Mouse (Mus musculus) CD4-positive, CD25-positive, alpha-beta regulatory T cell, adult 2 months (primary cell): ENCODE measurements around the gene Ube2d3.

Experiments
- DNase-seq: peaks from one replicate; pipeline ENCODE4 v3.0.0-alpha.2; 2012; ENCODE audit warnings: low read depth, low spot score

The Ube2d3 gene

DNA sequence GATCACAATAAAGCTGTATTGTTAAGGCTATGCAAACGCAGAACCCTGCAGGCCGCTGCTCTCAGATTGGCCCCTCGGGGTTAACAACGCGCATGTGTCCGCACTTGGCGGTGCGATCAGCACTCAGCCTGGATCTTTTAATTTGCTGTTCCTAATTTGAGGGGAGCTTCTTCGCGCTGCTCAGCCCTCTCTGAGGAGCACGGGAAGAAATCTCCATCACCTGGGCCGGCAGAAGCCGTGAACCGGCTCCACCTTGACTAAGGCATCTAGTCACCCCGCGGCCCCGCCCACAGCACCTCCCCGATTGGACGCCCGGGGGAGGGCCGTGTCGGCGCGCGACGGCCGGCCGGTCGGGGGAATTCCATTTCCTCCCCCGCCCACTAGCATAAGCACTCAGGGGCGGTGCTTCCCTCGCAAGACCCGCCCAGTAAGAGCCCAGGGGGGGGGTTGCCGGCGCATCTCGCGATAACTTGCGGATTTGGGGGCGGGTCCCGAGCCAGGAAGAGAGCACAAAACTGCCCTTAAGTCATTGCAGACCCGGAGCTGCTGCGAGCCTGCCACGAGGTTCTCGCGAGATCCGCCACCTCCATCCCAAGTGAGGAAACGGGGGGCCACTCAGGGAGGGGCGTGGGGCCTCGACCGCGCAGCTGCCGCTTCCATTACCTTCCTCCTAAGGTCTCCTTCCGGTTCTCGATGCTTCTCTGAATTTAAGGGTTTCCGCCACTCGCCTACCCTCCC lies at the start of gene Ube2d3:
TSS of gene Ube2d3 (plus strand) at position 392 of the 738 bp plus-strand sequence.
- peak; percentile 100 for DNase-seq

DNA sequence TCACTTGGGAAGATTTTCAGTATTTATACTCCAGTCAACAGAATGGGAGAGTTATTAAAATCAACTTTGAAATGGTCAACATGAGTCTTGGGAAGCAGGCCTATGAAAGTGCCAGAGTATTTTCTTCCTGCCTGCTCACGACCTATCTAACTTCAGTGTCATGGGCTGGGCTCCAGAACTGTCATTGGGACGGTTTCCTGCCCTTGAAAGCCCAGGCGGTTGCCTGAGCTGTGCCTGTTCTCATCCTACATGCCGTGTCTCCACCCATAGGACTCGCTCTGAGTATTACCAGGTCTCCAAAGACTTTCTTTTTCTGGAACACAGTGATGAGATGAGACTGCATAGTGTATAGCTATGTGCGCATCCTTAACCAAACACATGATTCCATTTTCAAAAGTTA lies 44.8 kb upstream of the Ube2d3 start:
- no peak for DNase-seq

DNA sequence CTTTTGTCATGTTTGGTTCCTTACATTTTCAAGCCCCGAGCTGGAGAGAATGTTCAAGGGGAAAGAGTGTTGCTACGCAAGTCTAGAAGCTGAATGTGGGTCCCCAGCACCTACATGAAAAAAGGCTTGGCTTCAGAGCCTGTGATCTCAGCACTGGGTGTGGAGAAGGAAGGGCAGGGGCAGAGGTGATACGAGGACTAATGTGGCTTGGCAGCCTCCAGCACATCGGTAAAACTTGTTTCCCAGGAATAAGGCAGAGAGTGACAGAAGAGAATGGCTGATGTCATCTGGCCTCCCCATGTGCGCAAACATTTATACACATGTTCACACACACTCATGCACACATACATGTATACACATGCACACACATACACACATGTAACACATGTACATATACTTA lies 42.9 kb upstream of the Ube2d3 start:
- no peak for DNase-seq

DNA sequence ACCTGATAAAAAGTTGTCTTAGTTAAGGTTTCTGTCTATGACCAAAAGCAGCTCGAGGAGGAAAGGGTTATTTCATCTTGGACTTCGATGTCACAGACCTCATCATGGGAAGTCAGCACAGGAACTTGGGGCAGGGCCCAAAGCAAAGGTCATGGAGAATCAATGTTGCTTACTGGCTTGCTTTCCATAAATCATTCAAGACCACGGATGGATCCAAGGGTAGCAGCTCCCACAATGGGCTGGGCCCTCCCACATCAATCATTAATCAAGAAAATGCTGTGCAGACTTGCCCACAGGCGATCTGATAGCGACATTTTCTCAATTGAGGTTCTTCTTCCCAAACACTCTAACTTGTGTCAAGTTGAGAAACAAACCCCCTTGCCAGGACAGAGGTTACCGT lies 41.9 kb upstream of the Ube2d3 start:
- no peak for DNase-seq

DNA sequence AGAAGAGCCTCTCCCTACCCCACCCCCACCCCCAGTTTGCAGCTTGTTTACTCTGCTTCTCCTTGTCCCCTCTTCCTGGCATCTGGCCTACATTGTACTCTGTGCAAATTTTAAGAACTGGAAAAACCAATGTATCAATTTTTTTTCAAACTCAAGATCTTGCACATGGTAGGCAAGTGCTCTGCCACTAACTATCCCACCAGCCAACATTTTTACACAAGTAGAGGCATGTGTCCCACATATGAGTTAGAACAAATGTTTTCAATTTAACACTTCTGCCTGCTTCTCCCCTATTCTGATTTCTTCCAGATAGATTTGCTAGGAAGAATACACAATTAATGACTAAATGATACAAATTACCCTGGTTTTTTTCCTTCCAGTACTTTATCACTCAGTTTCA lies 40.8 kb upstream of the Ube2d3 start:
- DNase-seq, result no peak

DNA sequence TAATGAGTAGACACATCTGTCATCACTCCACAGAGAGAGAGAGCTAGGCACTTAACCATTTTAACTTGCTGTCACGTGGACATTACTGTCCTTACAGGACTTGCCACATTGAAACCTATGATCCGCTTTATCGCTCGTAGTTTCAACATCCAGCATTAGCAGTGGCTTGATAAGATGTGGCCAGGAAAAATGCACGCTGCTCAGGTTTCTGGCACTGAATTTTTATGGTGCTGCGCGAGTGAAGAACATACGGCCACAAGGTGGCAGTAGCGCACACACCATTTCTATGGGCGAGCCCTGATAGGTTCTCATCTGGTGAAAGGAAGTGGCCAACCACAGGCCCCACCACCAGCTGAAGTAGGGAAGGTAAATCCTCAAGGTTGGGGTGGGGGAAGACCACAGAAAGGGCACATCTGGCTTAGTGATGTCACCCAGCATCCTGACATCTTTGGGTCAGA lies 35.7 kb upstream of the Ube2d3 start:
- DNase-seq, result peak; percentile 96

DNA sequence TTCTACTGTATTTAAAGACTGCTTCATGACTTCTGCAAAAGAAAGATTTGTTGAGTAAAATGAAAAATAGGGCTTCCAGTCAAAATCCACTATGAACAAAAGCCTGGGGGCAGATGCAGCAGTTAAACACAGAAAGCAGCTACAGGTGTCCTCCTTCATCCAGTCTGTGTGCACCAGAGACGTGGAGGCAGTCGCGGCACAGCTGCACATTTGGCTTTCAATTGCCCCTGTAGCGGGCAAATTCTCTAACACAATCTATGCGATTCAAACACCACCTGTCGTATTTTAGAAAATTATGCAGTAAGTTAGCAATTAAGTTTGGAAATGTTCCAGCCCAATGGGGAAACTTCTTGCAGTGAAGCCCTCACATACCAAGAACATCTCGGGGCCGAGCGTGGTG lies 34.7 kb upstream of the Ube2d3 start:
- no peak for DNase-seq

DNA sequence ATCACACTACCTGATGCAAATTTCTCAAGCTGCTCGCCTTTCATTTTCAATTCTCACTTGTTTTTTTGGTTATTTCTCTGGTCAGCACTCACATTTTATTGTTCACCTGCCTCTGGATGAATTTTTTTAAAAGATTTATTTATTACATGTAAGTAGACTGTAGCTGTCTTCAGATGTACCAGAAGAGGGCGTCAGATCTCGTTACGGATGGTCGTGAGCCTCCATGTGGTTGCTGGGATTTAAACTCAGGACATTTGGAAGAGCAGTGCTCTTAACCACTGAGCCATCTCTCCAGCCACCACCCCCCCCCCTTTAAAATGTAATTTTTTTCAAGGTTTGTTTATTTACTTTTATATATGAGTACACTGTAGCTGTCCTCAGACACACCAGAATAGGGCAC lies 34.1 kb upstream of the Ube2d3 start:
- peak; percentile 21 for DNase-seq

DNA sequence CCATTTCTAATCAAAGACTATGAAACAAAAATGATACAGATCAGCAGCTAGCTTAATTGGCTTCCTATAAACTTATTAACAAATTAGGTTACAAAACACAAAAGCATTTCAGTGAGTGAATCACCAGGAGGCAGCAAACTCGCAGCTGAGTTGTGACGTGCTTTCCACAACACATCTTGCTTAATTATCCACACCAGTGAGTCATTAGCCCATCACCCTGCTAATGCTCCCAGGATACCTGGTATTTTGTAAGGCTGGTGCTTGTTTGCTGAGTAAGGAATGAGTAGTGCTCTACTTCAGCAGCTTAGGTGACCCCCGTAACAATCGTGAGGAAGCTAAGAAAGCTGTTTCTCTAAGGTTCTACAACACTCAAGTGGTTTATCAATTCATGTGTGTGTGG lies 33.4 kb upstream of the Ube2d3 start:
- no peak for DNase-seq

DNA sequence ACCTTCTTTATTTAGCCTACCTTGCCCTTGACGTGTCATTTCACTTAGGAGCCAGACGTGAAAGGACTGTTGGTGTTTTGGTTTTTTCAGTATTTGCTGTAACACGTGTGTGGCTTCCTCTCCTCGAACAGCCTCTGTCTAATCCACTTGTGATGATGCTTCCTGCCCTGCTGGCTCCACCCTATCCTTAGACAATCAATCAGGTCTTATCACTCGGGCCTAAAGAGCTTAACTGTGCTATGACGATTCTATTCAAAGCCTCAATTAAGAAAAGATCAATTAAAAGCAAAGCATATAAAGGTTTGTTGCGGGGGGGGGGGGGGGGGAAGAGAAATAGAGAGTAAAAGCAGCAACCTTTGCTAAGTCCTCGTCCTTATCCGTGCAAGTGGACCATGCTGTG lies 30.6 kb upstream of the Ube2d3 start:
- peak; percentile 27 for DNase-seq

DNA sequence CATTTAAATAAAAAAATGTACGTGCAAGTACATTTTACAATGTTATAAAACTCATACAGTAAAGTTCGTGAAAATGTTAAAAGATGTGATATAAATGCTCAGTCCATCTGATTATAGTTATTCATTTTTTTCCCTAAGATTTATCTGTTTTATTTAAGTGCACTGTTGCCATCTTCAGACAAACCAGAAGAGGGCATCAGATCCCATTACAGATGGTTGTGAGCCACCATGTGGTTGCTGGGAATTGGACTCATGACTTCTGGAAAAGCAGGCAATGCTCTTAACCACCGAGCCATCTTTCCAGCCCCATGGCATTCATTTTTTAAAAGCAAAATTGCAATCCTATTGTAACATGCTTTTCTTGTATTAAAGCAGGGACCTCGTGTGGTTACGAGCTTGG lies 28.7 kb upstream of the Ube2d3 start:
- no peak for DNase-seq

DNA sequence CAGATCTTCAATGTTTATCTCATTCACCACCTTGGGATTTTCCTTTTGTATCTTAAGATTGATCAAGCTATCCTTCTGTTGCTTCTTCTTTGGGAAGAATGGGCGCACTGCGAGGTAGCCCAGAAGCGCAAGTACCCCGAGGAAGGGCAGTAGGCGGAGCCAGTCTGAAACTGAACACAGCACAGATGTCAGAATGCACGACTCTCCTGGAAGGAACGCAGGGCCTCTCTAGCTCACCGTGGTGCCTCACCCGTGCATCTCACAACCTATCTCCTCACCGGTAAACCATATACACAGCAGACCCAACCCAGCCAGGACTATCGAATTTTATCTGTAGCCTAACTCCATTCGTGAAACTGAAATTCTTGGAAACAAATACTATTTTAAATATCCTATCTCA lies 26.9 kb upstream of the Ube2d3 start:
- no peak for DNase-seq

DNA sequence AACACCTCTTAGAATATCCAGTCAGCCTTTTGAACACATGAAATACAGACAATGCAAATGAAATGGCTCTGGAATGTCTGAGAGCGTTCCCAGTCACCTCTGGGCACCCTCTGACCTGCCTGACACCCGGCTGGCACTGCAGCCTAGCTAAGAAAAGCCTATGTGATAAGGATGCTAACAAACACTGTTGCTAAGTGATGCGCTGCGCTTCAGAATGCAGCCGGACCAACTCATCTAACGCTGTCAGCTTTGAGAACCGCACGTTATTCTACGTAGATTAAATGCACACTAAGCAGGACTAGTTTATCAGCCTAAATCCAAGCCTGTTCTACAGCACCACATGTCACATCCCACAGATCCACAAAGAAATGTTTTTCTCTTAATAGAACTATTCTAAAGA lies 26.1 kb upstream of the Ube2d3 start:
- DNase-seq, result no peak

DNA sequence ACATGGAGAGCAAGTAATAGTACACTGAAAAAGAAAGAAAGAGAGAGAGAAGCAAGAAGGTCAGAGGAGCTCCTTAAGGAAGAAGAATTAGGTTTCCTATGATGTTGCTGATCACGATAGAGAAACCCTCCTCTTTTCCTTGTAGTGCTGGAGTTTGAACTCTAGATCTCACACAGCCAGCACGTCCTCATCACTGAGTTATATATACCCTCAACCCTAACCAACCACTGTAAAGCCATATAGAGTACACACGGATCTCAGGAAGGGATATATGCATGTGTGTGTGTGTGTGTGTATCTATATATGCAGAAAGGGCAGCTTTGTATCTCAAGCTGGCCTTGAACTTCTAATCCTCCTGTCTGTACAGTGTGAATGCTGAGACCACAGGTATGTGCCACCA lies 20.7 kb upstream of the Ube2d3 start:
- DNase-seq, result no peak

DNA sequence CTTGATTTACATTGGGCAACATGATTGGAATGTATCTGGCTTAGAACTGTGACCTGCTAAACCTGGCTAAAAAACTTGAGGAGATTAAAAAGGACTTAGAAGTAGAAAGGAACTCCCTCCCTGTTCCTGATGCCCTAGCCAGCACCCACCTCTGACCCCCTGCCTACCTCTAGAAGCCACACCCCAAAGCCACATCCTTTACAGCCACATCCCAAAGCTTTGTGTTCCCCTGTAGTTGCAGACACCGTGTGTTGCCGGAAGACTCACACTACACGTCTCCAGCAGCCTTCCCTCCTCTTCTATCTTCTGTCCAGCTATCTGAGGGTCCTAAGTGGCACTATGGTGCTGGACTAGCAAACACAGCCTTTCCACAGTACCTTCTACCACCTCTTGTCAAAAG lies 20.1 kb upstream of the Ube2d3 start:
- peak; percentile 66 for DNase-seq

DNA sequence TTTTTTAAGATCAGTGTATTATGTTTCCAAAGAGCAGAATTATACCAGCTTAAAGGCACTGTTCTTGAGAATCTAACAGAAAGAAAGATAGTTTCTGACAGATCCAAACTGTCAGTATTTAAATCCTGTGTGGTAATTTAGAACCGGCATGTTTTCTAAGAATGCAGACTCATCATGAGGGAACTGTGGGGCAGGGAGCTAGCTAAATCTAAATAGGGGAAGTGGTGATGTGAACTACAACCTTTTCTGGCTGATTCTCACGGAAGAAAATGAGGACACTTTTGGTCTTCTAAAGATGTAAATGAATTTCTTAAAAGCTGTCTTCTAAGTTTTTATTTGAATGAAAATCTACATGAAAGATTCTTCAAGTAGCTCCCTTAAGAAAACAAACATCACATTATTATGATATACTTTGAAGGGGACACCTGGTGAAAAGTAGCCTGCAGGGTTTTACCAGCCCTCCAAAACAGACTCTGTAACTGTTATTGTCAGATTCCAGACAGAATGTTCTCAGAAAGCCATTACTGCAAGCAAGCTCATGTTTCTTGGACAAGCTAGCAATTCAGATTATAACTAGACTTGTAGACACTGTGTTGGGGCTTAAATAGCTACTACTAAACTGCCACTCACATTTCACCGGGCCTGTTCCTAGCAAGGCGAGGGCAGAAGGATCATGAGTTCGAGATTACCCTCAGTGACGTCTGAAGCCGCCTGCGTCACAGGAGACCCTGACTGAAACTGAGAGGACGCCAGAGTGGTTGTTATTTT lies 17.2 kb upstream of the Ube2d3 start:
- DNase-seq, result no peak

DNA sequence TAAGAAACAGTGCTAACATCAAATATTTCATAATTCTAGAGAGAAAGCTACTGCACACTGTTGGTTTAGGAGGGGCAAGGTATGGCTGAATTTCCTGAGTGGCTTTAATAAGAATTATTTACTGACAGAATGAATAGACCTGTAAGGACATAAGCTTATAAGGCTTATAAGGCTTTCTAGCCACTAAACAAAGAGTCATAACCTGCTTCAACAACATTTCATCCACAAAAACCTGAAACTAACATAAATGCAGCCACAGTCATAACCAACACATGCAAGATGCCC lies 16.7 kb upstream of the Ube2d3 start:
- DNase-seq, result no peak

DNA sequence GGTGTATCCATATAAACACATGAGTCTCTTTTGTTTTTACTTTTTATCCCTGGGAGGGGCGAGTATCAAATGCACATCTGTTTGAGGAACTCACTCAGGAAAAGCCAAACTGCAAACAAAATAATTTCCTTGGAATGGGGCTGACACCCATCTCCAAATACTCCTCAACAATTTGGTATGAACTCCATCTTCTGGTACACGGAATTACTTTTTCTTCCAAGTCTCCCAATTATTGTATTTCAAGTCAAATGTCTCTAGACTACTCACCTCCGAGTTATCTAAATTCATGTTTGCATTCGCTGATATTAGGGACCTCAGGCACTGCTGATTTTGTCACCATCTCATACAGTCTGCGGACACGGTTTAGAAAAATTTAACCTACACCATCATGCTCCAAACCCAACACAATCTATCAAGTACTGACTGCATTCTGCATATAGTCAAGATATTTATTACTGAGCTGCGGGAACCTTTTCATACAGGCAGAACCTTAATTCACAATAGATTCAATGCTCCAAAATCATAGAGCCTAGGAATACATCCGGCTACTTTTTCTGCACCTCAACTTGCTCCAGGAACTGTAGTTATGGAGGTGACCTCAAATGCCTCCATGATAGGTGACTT lies 15.6 kb upstream of the Ube2d3 start:
- no peak for DNase-seq

DNA sequence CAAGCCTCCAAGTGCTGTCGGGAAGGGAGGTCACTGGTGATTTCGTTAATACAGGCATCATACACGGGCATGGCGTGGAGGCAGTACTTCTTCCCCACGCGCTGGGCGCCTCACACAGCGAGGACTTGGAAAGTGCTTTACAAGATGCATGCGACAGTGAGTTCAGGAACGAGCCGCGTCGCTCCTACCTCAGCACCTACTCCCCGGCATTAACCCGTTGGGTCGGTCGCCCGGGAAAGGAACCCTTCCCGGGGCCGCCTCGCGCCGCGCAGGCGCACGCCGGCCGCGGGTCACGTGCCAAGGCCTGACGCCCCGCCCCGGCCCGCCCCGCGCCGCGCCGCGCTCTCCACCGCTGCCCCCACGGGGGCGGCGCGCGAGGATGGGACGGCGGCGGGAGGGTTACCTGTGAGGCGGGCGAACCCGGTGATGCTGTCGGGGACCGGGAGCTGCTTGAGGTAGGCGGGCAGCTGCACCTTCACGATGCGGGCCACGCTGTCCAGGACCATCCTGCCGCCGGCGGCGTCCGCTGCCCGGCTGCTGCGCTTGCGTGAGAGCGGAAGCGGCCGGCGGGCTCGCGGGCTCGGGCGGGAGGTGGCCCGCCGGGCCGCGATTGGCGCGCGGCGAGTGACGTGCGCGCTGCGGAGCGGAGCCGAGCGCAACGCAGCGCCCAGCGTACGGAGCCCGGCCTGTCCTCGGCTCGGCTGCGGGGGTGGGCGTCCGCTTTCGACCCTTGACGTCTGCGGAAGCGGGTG lies 14.9 kb upstream of the Ube2d3 start:
- peak; percentile 94 for DNase-seq

DNA sequence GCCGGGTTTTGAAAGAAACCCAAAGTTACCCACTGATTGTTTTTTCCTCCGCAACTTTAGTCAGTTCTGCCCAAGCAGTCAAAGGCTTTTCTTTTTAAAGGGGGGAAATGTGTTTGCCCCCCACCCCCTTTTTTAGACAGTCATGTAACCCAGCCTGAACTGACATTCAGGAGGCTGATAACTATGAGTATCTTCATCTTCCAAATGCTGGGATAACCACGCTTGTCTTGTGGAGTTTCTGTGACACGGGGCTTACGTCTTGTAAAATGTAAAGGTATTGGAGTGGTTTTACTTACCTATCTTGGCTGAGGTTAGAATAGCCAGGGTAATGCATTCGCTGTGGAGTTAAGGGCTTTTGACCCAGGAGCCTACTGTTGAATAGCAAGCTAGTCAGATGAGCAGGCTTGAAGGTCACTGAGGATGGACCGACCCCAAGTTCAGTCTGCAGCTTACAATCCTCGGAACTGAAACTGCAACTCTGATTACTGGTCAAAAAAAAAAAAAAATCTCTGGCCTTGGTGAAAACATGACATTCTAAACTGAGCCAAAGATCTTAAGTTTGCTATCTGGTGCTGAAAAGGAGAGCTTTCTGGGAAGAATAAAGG lies 14.2 kb upstream of the Ube2d3 start, which contains the start of gene Cisd2:
TSS of gene Cisd2 (minus strand) at position 318 of the 605 bp plus-strand sequence.
- DNase-seq, result no peak

DNA sequence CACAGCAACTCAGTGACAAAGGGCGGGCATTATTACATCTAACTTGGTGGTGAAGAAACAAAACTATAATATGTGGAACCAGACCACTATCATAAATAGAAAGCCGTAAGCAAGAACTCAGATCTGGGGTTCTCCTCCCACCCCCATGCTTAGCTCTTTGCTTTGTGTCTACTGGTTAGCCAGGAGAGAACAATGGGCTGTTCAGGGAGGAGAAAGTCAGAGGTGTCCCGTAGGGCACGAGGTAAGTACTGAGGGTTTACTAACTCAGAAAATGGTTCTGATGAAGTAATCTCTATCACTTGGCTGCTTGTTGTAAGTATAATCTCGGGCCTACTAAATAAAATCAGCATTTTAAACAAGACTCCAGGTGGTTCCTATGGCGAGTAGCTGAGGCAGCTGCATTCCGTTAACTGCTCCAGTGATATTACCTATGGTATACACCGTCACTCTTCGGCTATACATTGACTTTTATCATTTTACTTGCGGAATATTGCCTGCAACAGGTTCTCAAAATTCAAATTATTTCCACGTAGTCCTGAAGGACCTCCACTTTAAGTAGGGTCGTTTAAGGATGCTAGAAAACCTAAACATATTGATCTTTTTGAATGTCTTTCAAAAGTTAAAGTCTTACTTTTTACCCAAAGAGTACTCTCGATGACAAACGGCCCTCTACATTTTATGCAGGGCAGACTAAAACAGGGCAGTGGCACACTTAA lies 890 bp upstream of the Ube2d3 start:
- DNase-seq, result no peak
